Mouse (Mus musculus): ENCODE measurements around the gene Cacnb1.

- TF ChIP-seq CTCF (IDR thresholded peaks at IDR 0.05), result no peak
- no peak for TF ChIP-seq EP300 (IDR thresholded peaks at IDR 0.05)
These were observed 35.2 kb upstream of the Cacnb1 start for GRCm38 (mm10) chr11:98057998-98058397.
